Mouse (Mus musculus): ENCODE results near the gene Npm1. TPM values are rescaled to one million over a fixed set of nuclear protein-coding genes. Genes with fewer than 3 reads are reported as not detected.

The Npm1 gene
- 100 to 1,000 TPM; 176 to 183 TPM for total RNA-seq (2021)
- long read RNA-seq, transcript Npm1-201 (11 exons, 1,633 nt), result major isoform, 81 of 87 reads
- long read RNA-seq, partial matches to known transcripts, result 2 of 87 reads
- long read RNA-seq, other reads (novel, unspliced or antisense), result 2 of 87 reads

GRCm38 (mm10) chr11:33162998-33163506 is at the start of gene Npm1:
Gene Npm1, minus strand, starts transcription at chr11:33163206.
- peak; percentile 99 for DNase-seq (ENCODE audit: low spot score in 2 of 2)

GRCm38 (mm10) chr11:33207411-33207810 is 44.4 kb upstream of the Npm1 start:
- no peak for DNase-seq (ENCODE audit: low spot score in 2 of 2)

- no peak for DNase-seq (ENCODE audit: low spot score in 2 of 2)
Observed at GRCm38 (mm10) chr11:33204966-33205365, 42.0 kb upstream of the Npm1 start.

- no peak for DNase-seq (ENCODE audit: low spot score in 2 of 2)
Observed at GRCm38 (mm10) chr11:33204329-33204705, 41.3 kb upstream of the Npm1 start.

GRCm38 (mm10) chr11:33203383-33204328 is 40.6 kb upstream of the Npm1 start, which contains the start of gene Tlx3:
Gene Tlx3, minus strand, starts transcription at chr11:33203589.
- no peak for DNase-seq (ENCODE audit: low spot score in 2 of 2)

GRCm38 (mm10) chr11:33202972-33203371 is 40.0 kb upstream of the Npm1 start:
- no peak for DNase-seq (ENCODE audit: low spot score in 2 of 2)

GRCm38 (mm10) chr11:33202296-33202695 is 39.3 kb upstream of the Npm1 start:
- DNase-seq (ENCODE audit: low spot score in 2 of 2), result no peak

GRCm38 (mm10) chr11:33201626-33202010 is 38.6 kb upstream of the Npm1 start:
- no peak for DNase-seq (ENCODE audit: low spot score in 2 of 2)

- DNase-seq (ENCODE audit: low spot score in 2 of 2), result no peak
Observed at GRCm38 (mm10) chr11:33200764-33201625, 38.0 kb upstream of the Npm1 start.

GRCm38 (mm10) chr11:33199906-33200763 is 37.1 kb upstream of the Npm1 start:
- no peak for DNase-seq (ENCODE audit: low spot score in 2 of 2)

- DNase-seq (ENCODE audit: low spot score in 2 of 2), result no peak
Observed at GRCm38 (mm10) chr11:33199117-33199514, 36.1 kb upstream of the Npm1 start.

GRCm38 (mm10) chr11:33198351-33199116 is 35.5 kb upstream of the Npm1 start:
- DNase-seq (ENCODE audit: low spot score in 2 of 2), result no peak

GRCm38 (mm10) chr11:33197673-33198072 is 34.7 kb upstream of the Npm1 start:
- no peak for DNase-seq (ENCODE audit: low spot score in 2 of 2)

GRCm38 (mm10) chr11:33197133-33197514 is 34.1 kb upstream of the Npm1 start:
- no peak for DNase-seq (ENCODE audit: low spot score in 2 of 2)

GRCm38 (mm10) chr11:33196447-33197132 is 33.6 kb upstream of the Npm1 start:
- DNase-seq (ENCODE audit: low spot score in 2 of 2), result no peak

GRCm38 (mm10) chr11:33195531-33196446 is 32.8 kb upstream of the Npm1 start:
- no peak for DNase-seq (ENCODE audit: low spot score in 2 of 2)

GRCm38 (mm10) chr11:33195061-33195460 is 32.1 kb upstream of the Npm1 start:
- no peak for DNase-seq (ENCODE audit: low spot score in 2 of 2)

GRCm38 (mm10) chr11:33193695-33194094 is 30.7 kb upstream of the Npm1 start:
- no peak for DNase-seq (ENCODE audit: low spot score in 2 of 2)
